ENCODE assay signal across 14 mouse cellular contexts in genomic region chr11:51811230-51811629, GRCm38 (mm10). TPM values are rescaled to one million over a fixed set of nuclear protein-coding genes. Genes with fewer than 3 reads are reported as not detected.
A peak's percentile ranks its signal among the peaks of the same experiment; 100 is the strongest.
DNase-seq lines count a peak whose midpoint lies in the region; ATAC-seq and TF ChIP-seq lines count a peak whose summit lies in the region.
"Had no signal": no experiment of that assay in that cellular context is flagged by ENCODE, and none has a peak within 500 bp of the region (broad histone marks: within the 10 kb centered on the region; RNA-seq: fewer than 3 reads in every experiment).

No protein-coding gene starts in this region.

- H3K9ac ChIP-seq in liver, embryonic 14.5 days (replicated peaks): no peak overlapping the region
- no peak overlapping the region for H3K9ac ChIP-seq in liver, embryonic 12.5 days
- H3K9ac ChIP-seq: limb, embryonic 12.5 days had no signal

- no peak overlapping the region for H3K4me3 ChIP-seq in cerebellum, adult 2 months (replicated peaks; ENCODE audit: insufficient read depth, low read depth, low read length)
- H3K4me3 ChIP-seq in liver, embryonic 14.5 days (ENCODE audit: insufficient read depth in 1 of 2, low read depth in 2 of 2, low read length in 2 of 2): no peak overlapping the region
- no peak overlapping the region for H3K4me3 ChIP-seq in liver, embryonic 12.5 days
- H3K4me3 ChIP-seq in bone marrow, adult 2 months (replicated peaks; ENCODE audit: control insufficient read depth, low read depth, low read length): no peak overlapping the region
- H3K4me3 ChIP-seq: limb, embryonic 12.5 days had no signal

- no peak for TF ChIP-seq POLR2A in cerebellum, adult 2 months (IDR thresholded peaks at IDR 0.05; ENCODE audit: borderline replicate concordance, insufficient read depth, low read length)
- TF ChIP-seq POLR2A in bone marrow, adult 2 months (IDR thresholded peaks at IDR 0.05; ENCODE audit: borderline replicate concordance, control insufficient read depth, low read depth, low read length): no peak

- no peaks in the 10 kb centered on the region for H3K4me1 ChIP-seq in cerebellum, adult 2 months (ENCODE audit: control insufficient read depth, insufficient read depth, low read length)
- H3K4me1 ChIP-seq in liver, embryonic 14.5 days (replicated peaks; ENCODE audit: control insufficient read depth in 2 of 2, insufficient read depth in 2 of 2, low read length in 1 of 2): no peaks in the 10 kb centered on the region; a peak in 1 of 4 replicates
- H3K4me1 ChIP-seq in liver, embryonic 12.5 days: no peaks in the 10 kb centered on the region
- no peaks in the 10 kb centered on the region for H3K4me1 ChIP-seq in bone marrow, adult 2 months (ENCODE audit: control insufficient read depth, insufficient read depth, low read length)

- DNase-seq in cerebellum, adult 2 months: no peak
- no peak for DNase-seq in cerebellum, adult 11-12 months
- DNase-seq in liver, embryonic 14.5 days (ENCODE audit: low read depth in 3 of 3, low spot score in 3 of 3): no peak
- peak; percentile 41 to 46 for DNase-seq in B cell, adult 2 months
- no peak for DNase-seq in urinary bladder, postnatal 25 days (ENCODE audit: low spot score)
- DNase-seq: heart, adult 11 months; heart, postnatal 36 days; kidney, adult 11 months; right cerebral cortex, postnatal 25 days had no signal

- H3K27me3 ChIP-seq in cerebellum, adult 2 months (ENCODE audit: control insufficient read depth, insufficient read depth, low read length): no peaks in the 10 kb centered on the region
- no peaks in the 10 kb centered on the region for H3K27me3 ChIP-seq in liver, embryonic 14.5 days (ENCODE audit: control insufficient read depth, insufficient read depth, low read length)
- no peaks in the 10 kb centered on the region for H3K27me3 ChIP-seq in liver, embryonic 12.5 days (replicated peaks)
- H3K27me3 ChIP-seq: limb, embryonic 12.5 days had no signal

- H3K27ac ChIP-seq in cerebellum, adult 2 months (ENCODE audit: insufficient read depth, low read length): no peak overlapping the region
- H3K27ac ChIP-seq in liver, embryonic 14.5 days: no peak overlapping the region
- H3K27ac ChIP-seq in liver, embryonic 12.5 days: no peak overlapping the region
- no peak overlapping the region for H3K27ac ChIP-seq in bone marrow, adult 2 months (ENCODE audit: control insufficient read depth, insufficient read depth, low read depth, low read length, poor library complexity)
- H3K27ac ChIP-seq: limb, embryonic 12.5 days had no signal

- WGBS in cerebellum, adult 2 months: 89% methylated on average over 4 of the region's 4 CpGs
- WGBS in liver, embryonic 14.5 days (ENCODE audit: insufficient replicate concordance): 79% methylated on average over 4 of the region's 4 CpGs
- WGBS in liver, embryonic 12.5 days (ENCODE audit: insufficient replicate concordance): 78% methylated on average over 4 of the region's 4 CpGs
- WGBS in bone marrow, adult 2 months: 84% methylated on average over 4 of the region's 4 CpGs

- no peaks in the 10 kb centered on the region for H3K9me3 ChIP-seq in liver, embryonic 14.5 days (ENCODE audit: control insufficient read depth, low read length)
- no peaks in the 10 kb centered on the region for H3K9me3 ChIP-seq in liver, embryonic 12.5 days (replicated peaks)
- H3K9me3 ChIP-seq: limb, embryonic 12.5 days had no signal

- TF ChIP-seq EP300 in liver, embryonic 14.5 days (IDR thresholded peaks at IDR 0.05; ENCODE audit: low read depth): no peak

- no peak overlapping the region for H3K4me2 ChIP-seq in liver, embryonic 14.5 days (ENCODE audit: low read depth)
- no peak overlapping the region for H3K4me2 ChIP-seq in liver, embryonic 12.5 days
- H3K4me2 ChIP-seq: limb, embryonic 12.5 days had no signal

- H3K36me3 ChIP-seq in liver, embryonic 14.5 days (replicated peaks; ENCODE audit: control insufficient read depth, insufficient read depth, low read depth): no peaks in the 10 kb centered on the region
- H3K36me3 ChIP-seq in liver, embryonic 12.5 days: no peaks in the 10 kb centered on the region

- TF ChIP-seq CTCF in cerebellum, adult 2 months (IDR thresholded peaks at IDR 0.05; ENCODE audit: borderline replicate concordance, insufficient read depth, low read depth, low read length): peak; percentile 43; the same call in 1 of the 2 replicates
- peak; percentile 66 for TF ChIP-seq CTCF in liver, embryonic 14.5 days (IDR thresholded peaks at IDR 0.05; ENCODE audit: low read depth)
- peak; percentile 58 for TF ChIP-seq CTCF in bone marrow, adult 2 months (IDR thresholded peaks at IDR 0.05; ENCODE audit: control insufficient read depth, insufficient read depth, low read length)

- no peak for ATAC-seq in liver, embryonic 14.5 days (ENCODE audit: insufficient read depth)
- ATAC-seq in liver, embryonic 12.5 days: no peak
- no peak for ATAC-seq in cerebellum, adult (ENCODE audit: insufficient number of reproducible peaks, low FRiP score, low TSS enrichment)
- ATAC-seq: activated CD4-positive, CD25-positive, alpha-beta regulatory T cell, adult 4 months had no signal

RNA-seq across cellular contexts. Expression of gene Jade2, which starts 46.2 kb away (rescaled TPM):
- 21.8 and 21.9 TPM in 2 replicates for polyA plus RNA-seq in cerebellum, adult 2 months (2012; rRNA removed)
- 0.63 and 0.77 TPM in 2 replicates for polyA plus RNA-seq in liver, embryonic 14.5 days (2012; rRNA removed)
- polyA plus RNA-seq in liver, embryonic 14.5 days (2014; fragmentation: Nextera tagmentation; extraction: Ambion mirVana): 0.42 and 0.46 TPM in 2 replicates
- polyA plus RNA-seq in liver, embryonic 12.5 days (2016; fragmentation: Nextera tagmentation; extraction: Ambion mirVana): 0.92 and 0.95 TPM in 2 replicates
- 5.5 and 5.9 TPM in 2 replicates for polyA plus RNA-seq in bone marrow, adult 2 months (2011; ENCODE audit: insufficient read depth, insufficient read length, low replicate concordance, missing spikeins)

RNA-seq across cellular contexts. Expression of gene Sar1b, which starts 47.7 kb away (rescaled TPM):
- 93.3 and 95.1 TPM in 2 replicates for polyA plus RNA-seq in cerebellum, adult 2 months (2012; rRNA removed)
- 26.3 and 35.2 TPM in 2 replicates for polyA plus RNA-seq in liver, embryonic 14.5 days (2012; rRNA removed)
- polyA plus RNA-seq in liver, embryonic 14.5 days (2014; fragmentation: Nextera tagmentation; extraction: Ambion mirVana): 80.4 and 80.7 TPM in 2 replicates
- 84.8 and 88.7 TPM in 2 replicates for polyA plus RNA-seq in liver, embryonic 12.5 days (2016; fragmentation: Nextera tagmentation; extraction: Ambion mirVana)
- polyA plus RNA-seq in bone marrow, adult 2 months (2011; ENCODE audit: insufficient read depth, insufficient read length, low replicate concordance, missing spikeins): 5.7 and 9.3 TPM in 2 replicates

RNA-seq across cellular contexts. Expression of gene Sec24a, which starts 47.8 kb away (rescaled TPM):
- polyA plus RNA-seq in cerebellum, adult 2 months (2012; rRNA removed): 11.0 and 12.3 TPM in 2 replicates
- polyA plus RNA-seq in liver, embryonic 14.5 days (2012; rRNA removed): 3.7 TPM in 2 replicates
- 6.2 and 6.6 TPM in 2 replicates for polyA plus RNA-seq in liver, embryonic 14.5 days (2014; fragmentation: Nextera tagmentation; extraction: Ambion mirVana)
- 9.9 and 11.0 TPM in 2 replicates for polyA plus RNA-seq in liver, embryonic 12.5 days (2016; fragmentation: Nextera tagmentation; extraction: Ambion mirVana)
- polyA plus RNA-seq in bone marrow, adult 2 months (2011; ENCODE audit: insufficient read depth, insufficient read length, low replicate concordance, missing spikeins): 4.0 and 4.3 TPM in 2 replicates

Comparison
In these comparisons a context has a peak if more than half of its experiments do, and no peak if none do; other contexts are left out.
1. DNase-seq: peak in B cell, adult 2 months (2 of 2); none in cerebellum, adult 2 months (0 of 2), cerebellum, adult 11-12 months (single experiment), liver, embryonic 14.5 days (0 of 3) and urinary bladder, postnatal 25 days (single experiment).
2. Peak in every context shown above with its lines, with median percentiles within 50 percentile points of each other: CTCF ChIP-seq.